Mouse (Mus musculus): Measurements from ENCODE around the gene Odf3l2. TPM values are rescaled to one million over a fixed set of nuclear protein-coding genes. Genes with fewer than 3 reads are reported as not detected.
A peak's percentile ranks its signal among the peaks of the same experiment; 100 is the strongest.

Gene Odf3l2
- polyA plus RNA-seq, 1 experiment from 2014 or later = not detected

DNA sequence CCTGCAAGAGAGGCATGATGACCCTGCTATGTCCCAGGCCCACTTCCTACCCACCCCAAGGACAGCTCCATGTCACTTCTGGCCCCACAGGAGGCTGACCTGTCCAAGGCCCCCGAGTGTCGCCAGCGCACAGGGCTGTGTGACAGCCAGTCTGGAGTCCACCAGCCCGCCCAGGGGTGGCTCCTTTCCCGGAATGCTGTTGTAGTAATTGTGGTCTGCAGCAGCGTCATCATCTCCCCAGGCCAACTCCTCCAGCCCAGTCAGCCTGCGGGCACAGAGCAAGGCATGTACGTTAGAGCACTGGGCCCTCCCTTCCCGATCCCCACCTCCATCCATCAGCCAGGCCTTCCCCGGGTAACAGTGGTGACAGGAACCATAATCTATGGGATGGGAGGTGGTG is 19.4 kb downstream of the Odf3l2 start:
- H3K27me3 ChIP-seq (ENCODE audit: control insufficient read depth, insufficient read depth, low read length) = no peaks in the 10 kb centered on the region
- no peak overlapping the region for H3K27ac ChIP-seq (replicated peaks; ENCODE audit: low read depth, low read length)
- no peaks in the 10 kb centered on the region for H3K36me3 ChIP-seq (ENCODE audit: control insufficient read depth, insufficient read depth, low read length)
- DNase-seq (ENCODE audit: low spot score) (no peak), ATAC-seq (ENCODE audit: insufficient number of reproducible peaks, low FRiP score, low TSS enrichment, low read depth) (no peak)
- no peak overlapping the region for H3K9ac ChIP-seq (ENCODE audit: low read length)
- no peak overlapping the region for H3K4me3 ChIP-seq (ENCODE audit: low read depth, low read length)
- 84% methylated on average over 10 of the region's 10 CpGs for WGBS
- no peaks in the 10 kb centered on the region for H3K4me1 ChIP-seq (ENCODE audit: control insufficient read depth, insufficient read depth, low read length)
- H3K4me2 ChIP-seq (ENCODE audit: low read depth, severe bottlenecking) = no peak overlapping the region
- no peaks in the 10 kb centered on the region for H3K9me3 ChIP-seq (ENCODE audit: control insufficient read depth, low read length)

DNA sequence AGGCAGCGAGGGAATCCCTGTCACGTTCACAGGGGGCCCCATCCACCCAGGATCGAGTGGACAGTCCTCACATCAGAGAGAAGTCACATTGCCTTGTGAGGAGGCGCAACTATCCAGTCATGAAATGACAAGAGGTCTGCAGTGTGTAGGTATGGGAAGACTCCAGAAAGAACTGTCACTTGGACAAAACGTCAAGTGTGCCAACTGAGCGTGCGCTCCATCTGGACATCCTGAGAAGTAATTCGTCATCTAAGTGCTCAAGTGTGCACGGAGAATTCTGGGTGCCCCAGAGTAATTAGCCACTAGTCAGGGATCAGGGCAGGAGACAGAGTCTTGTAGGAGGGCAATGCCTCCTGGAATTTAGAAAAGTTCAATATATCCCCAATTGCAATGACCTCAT is 20.1 kb downstream of the Odf3l2 start:
- 80% methylated on average over 9 of the region's 9 CpGs for WGBS
- Histone ChIP-seq H3K4me3 (ENCODE audit: low read depth, low read length) (no peak overlapping the region), H3K9ac (ENCODE audit: low read length) (no peak overlapping the region)

DNA sequence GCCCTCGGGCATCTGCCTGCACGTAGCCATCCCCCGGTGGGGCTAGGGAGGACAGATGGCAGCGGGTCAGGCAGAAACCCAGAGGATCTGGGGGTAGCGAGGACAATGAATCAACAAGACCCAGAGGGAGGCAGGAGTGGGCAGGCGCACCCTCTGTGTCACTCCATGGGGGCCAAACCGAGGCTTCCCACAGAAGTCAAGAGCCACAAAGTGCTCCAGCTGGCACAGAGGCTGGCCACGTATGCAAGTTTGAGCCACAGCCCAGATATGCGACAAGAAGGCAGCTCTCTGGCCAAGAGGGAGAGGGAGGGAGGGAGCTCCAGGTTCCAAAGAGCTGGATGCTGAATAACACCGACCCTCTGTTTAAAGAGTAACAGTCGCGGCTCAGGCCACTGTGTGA is 21.6 kb downstream of the Odf3l2 start:
- Histone ChIP-seq H3K4me1 (ENCODE audit: control insufficient read depth, insufficient read depth, low read length) (no peaks in the 10 kb centered on the region), H3K9me3 (ENCODE audit: control insufficient read depth, low read length) (no peaks in the 10 kb centered on the region), H3K27me3 (ENCODE audit: control insufficient read depth, insufficient read depth, low read length) (no peaks in the 10 kb centered on the region), H3K27ac (replicated peaks; ENCODE audit: low read depth, low read length) (no peak overlapping the region), H3K4me2 (ENCODE audit: low read depth, severe bottlenecking) (no peak overlapping the region), H3K4me3 (ENCODE audit: low read depth, low read length) (no peak overlapping the region), H3K9ac (ENCODE audit: low read length) (no peak overlapping the region), H3K36me3 (ENCODE audit: control insufficient read depth, insufficient read depth, low read length) (no peaks in the 10 kb centered on the region)
- DNase-seq (ENCODE audit: low spot score) (no peak), ATAC-seq (ENCODE audit: insufficient number of reproducible peaks, low FRiP score, low TSS enrichment, low read depth) (no peak)
- 77% methylated on average over 12 of the region's 12 CpGs for WGBS

More for the DNA sequence above, 20.1 kb downstream of the Odf3l2 start:
- no peaks in the 10 kb centered on the region for H3K27me3 ChIP-seq (ENCODE audit: control insufficient read depth, insufficient read depth, low read length)
- H3K4me2 ChIP-seq (ENCODE audit: low read depth, severe bottlenecking) = no peak overlapping the region
- DNase-seq (ENCODE audit: low spot score) = no peak
- no peaks in the 10 kb centered on the region for H3K36me3 ChIP-seq (ENCODE audit: control insufficient read depth, insufficient read depth, low read length)
- H3K9me3 ChIP-seq (ENCODE audit: control insufficient read depth, low read length) = no peaks in the 10 kb centered on the region
- no peaks in the 10 kb centered on the region for H3K4me1 ChIP-seq (ENCODE audit: control insufficient read depth, insufficient read depth, low read length)
- no peak overlapping the region for H3K27ac ChIP-seq (replicated peaks; ENCODE audit: low read depth, low read length)
- ATAC-seq (ENCODE audit: insufficient number of reproducible peaks, low FRiP score, low TSS enrichment, low read depth) = no peak

DNA sequence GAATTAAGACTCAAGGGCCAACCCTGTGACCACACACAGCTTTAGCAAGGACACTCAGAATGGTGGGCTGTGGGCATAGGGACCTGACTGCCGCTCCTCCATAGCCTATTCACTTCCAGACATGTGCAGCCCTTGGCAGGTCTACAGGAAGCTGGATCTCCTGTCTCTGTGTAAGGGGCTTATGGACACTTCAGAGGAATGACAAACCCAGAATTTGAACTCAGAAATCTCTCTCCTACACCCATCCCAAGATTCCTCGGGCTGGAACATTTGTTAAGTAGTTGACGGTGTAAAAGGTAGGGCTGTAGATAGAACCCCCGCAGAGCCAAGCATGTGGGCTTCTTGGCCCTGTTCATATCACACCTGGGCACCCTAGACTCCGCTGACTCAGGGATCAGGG is 29.2 kb downstream of the Odf3l2 start:
- Histone ChIP-seq H3K27ac (replicated peaks; ENCODE audit: low read depth, low read length) (no peak overlapping the region), H3K4me3 (ENCODE audit: low read depth, low read length) (no peak overlapping the region), H3K4me1 (ENCODE audit: control insufficient read depth, insufficient read depth, low read length) (peaks cover 19% of the 10 kb centered on the region; the same call in 1 of the 2 replicates), H3K9me3 (ENCODE audit: control insufficient read depth, low read length) (no peaks in the 10 kb centered on the region), H3K4me2 (ENCODE audit: low read depth, severe bottlenecking) (no peak overlapping the region), H3K27me3 (ENCODE audit: control insufficient read depth, insufficient read depth, low read length) (peaks cover 25% of the 10 kb centered on the region), H3K36me3 (ENCODE audit: control insufficient read depth, insufficient read depth, low read length) (no peaks in the 10 kb centered on the region), H3K9ac (ENCODE audit: low read length) (no peak overlapping the region)
- DNase-seq (ENCODE audit: low spot score) = no peak
- no peak for ATAC-seq (ENCODE audit: insufficient number of reproducible peaks, low FRiP score, low TSS enrichment, low read depth)
- 88% methylated on average over 5 of the region's 5 CpGs for WGBS

DNA sequence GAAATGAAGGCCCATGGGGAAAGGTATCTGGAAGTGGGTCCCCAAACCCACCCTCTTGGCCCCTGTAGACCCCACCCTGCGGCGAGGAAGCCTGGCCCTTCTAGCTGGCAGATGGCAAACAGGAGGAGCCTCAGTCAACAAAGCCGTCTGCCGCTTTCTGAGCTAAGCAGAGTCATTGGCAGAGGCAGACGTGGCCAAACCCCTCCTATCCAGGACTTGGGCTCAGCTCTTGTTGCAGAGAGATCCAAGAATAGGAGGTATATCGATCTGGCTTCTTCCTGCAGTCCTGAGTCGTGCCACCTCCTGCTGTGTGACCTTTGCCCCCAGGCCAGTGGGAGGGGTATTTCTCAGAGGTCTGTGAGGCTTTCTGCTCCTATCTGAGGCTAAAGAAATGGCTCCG is 29.7 kb downstream of the Odf3l2 start:
- no peak overlapping the region for H3K4me2 ChIP-seq (ENCODE audit: low read depth, severe bottlenecking)
- H3K9me3 ChIP-seq (ENCODE audit: control insufficient read depth, low read length) = no peaks in the 10 kb centered on the region
- no peak overlapping the region for H3K9ac ChIP-seq (ENCODE audit: low read length)
- no peak for ATAC-seq (ENCODE audit: insufficient number of reproducible peaks, low FRiP score, low TSS enrichment, low read depth)
- 13% methylated on average over 8 of the region's 8 CpGs for WGBS
- peaks cover 25% of the 10 kb centered on the region for H3K27me3 ChIP-seq (ENCODE audit: control insufficient read depth, insufficient read depth, low read length)
- H3K36me3 ChIP-seq (ENCODE audit: control insufficient read depth, insufficient read depth, low read length) = no peaks in the 10 kb centered on the region
- peaks cover 19% of the 10 kb centered on the region; the same call in 1 of the 2 replicates for H3K4me1 ChIP-seq (ENCODE audit: control insufficient read depth, insufficient read depth, low read length)
- H3K27ac ChIP-seq (replicated peaks; ENCODE audit: low read depth, low read length) = no peak overlapping the region
- DNase-seq (ENCODE audit: low spot score) = no peak
- H3K4me3 ChIP-seq (ENCODE audit: low read depth, low read length) = no peak overlapping the region

DNA sequence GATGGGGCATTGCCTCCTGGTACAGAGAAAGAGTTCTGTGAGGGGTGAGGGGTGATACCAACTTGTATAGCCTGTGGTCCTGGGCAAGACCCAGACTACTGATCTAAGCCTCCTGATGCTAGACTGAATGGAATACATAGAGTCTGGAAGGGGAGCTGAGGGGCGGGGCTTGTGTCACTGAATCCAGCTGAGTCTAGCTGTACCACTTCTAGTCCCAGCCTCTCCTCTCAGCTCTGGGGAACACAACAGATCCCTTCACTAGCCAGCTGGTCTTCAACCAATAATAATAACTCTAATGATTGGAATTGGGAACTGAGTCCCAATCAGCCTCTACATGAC is 31.3 kb downstream of the Odf3l2 start:
- peaks cover 25% of the 10 kb centered on the region for H3K27me3 ChIP-seq (ENCODE audit: control insufficient read depth, insufficient read depth, low read length)
- H3K4me2 ChIP-seq (ENCODE audit: low read depth, severe bottlenecking) = peak overlapping the region; percentile 93
- no peak overlapping the region for H3K9ac ChIP-seq (ENCODE audit: low read length)
- DNase-seq (ENCODE audit: low spot score) = no peak
- WGBS = 77% methylated on average over 1 of the region's 1 CpGs
- H3K27ac ChIP-seq (replicated peaks; ENCODE audit: low read depth, low read length) = no peak overlapping the region
- H3K4me1 ChIP-seq (ENCODE audit: control insufficient read depth, insufficient read depth, low read length) = peaks cover 19% of the 10 kb centered on the region; the same call in 1 of the 2 replicates
- peak overlapping the region; percentile 54 for H3K4me3 ChIP-seq (ENCODE audit: low read depth, low read length)
- H3K9me3 ChIP-seq (ENCODE audit: control insufficient read depth, low read length) = no peaks in the 10 kb centered on the region
- peak; percentile 38 for ATAC-seq (ENCODE audit: insufficient number of reproducible peaks, low FRiP score, low TSS enrichment, low read depth)
- H3K36me3 ChIP-seq (ENCODE audit: control insufficient read depth, insufficient read depth, low read length) = no peaks in the 10 kb centered on the region

DNA sequence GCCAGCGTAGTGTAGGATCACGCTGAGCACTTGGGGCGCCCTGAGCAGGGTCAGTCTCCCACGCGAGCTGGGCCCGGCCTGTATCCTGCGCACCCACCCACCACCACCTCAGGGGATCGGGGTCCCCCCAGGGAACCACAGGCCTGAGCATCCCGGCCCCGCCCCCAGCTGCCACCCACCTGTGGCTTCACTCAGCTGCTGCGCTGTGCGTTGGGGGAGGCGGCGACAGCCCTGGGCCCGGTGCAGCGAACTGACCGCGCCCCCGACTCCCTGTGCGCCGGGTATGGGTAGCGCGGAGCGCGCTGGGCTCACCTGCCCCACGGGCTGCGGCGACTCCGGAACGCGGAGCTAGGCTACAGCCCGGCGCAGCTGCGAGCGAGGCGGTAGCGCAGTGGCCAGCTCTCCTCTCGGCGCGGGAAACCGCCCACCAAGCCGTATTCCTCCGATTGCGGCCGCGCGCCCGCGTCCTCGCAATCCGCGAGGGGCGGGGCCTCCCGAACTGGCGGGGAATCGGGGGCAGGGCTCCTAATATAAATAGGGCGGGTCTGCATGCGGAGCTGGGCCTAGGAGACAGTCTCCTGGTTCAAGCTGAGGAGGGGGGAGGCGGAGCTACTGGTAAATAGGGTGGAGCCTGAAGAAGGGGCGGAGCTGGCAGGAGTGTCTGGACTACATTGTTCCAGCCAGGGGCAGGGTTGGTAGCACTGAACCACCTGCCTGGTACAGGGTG is 31.8 kb downstream of the Odf3l2 start, which contains the start of gene C2cd4c:
Gene C2cd4c, minus strand, starts transcription at position 448 of the 727 bp plus-strand sequence.
- peaks cover 25% of the 10 kb centered on the region for H3K27me3 ChIP-seq (ENCODE audit: control insufficient read depth, insufficient read depth, low read length)
- no peaks in the 10 kb centered on the region for H3K36me3 ChIP-seq (ENCODE audit: control insufficient read depth, insufficient read depth, low read length)
- no peaks in the 10 kb centered on the region for H3K9me3 ChIP-seq (ENCODE audit: control insufficient read depth, low read length)
- peaks cover 19% of the 10 kb centered on the region; the same call in 1 of the 2 replicates for H3K4me1 ChIP-seq (ENCODE audit: control insufficient read depth, insufficient read depth, low read length)
- peak; percentile 80 for ATAC-seq (ENCODE audit: insufficient number of reproducible peaks, low FRiP score, low TSS enrichment, low read depth)
- peak within 1 kb of the TSS; percentile 52 for H3K9ac ChIP-seq (ENCODE audit: low read length)
- DNase-seq (ENCODE audit: low spot score) = peak; percentile 80
- H3K27ac ChIP-seq (replicated peaks; ENCODE audit: low read depth, low read length) = no peak within 1 kb of the TSS
- peak within 1 kb of the TSS; percentile 93 for H3K4me2 ChIP-seq (ENCODE audit: low read depth, severe bottlenecking)
- peak within 1 kb of the TSS; percentile 54 for H3K4me3 ChIP-seq (ENCODE audit: low read depth, low read length)
- WGBS = under 1% methylated on average over 53 of the region's 60 CpGs

DNA sequence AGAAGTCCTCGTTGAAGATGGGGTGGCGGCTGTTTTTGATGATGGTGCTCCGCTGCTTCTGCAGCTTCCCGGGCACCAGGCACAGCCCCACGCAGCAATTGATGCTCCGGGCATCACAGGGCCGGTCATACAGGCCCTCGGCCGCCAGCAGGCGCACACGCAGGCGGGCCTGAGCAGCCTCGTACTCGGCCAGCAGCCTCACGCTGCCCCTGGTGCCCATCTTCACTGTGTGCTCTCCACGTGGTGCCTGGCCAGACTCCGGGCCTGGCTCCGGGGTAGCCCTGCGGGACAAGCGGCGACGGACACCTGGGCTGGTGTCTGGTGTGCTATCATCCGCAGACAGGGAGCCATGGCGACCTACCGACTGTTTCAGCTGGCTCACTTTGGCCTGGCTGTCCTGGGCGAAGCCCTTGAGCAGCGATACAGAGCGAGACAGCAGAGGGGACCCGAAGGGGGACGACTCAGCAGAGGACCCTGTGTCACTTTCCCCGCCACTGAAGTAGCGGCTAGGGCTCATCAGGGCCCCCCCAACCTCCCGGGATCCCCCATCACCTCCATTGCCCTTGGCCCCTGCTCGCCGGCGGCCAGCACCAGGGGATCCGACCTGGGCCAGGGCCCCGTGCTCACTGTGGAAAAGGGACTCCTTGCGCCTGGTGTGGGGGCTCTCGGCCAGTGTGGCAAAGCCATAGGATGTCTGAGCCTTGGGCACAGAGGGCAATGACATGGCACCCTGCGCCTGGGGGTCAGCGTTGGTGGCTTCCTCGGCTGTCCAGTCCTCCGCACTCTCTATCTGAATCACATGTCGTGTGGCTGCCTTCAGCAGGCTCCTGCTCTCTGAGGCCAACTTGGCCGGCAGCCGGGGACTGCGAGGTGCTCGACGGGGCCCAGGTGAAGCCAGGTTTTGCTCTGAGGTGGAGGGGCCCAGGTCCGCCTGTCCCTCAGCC is 33.1 kb downstream of the Odf3l2 start:
- Histone ChIP-seq H3K4me3 (ENCODE audit: low read depth, low read length) (peak overlapping the region; percentile 10; the same call in 1 of the 2 replicates), H3K4me2 (ENCODE audit: low read depth, severe bottlenecking) (peak overlapping the region; percentile 34; the same call in 1 of the 2 replicates), H3K27ac (replicated peaks; ENCODE audit: low read depth, low read length) (no peak overlapping the region), H3K27me3 (ENCODE audit: control insufficient read depth, insufficient read depth, low read length) (peaks cover 25% of the 10 kb centered on the region), H3K4me1 (ENCODE audit: control insufficient read depth, insufficient read depth, low read length) (peaks cover 19% of the 10 kb centered on the region; the same call in 1 of the 2 replicates), H3K9me3 (ENCODE audit: control insufficient read depth, low read length) (no peaks in the 10 kb centered on the region), H3K36me3 (ENCODE audit: control insufficient read depth, insufficient read depth, low read length) (no peaks in the 10 kb centered on the region), H3K9ac (ENCODE audit: low read length) (0 out of 2 replicates have a peak overlapping the region, but pooled peaks have one; percentile 7)
- 12% methylated on average over 50 of the region's 51 CpGs for whole genome bisulfite sequencing
- ATAC-seq (ENCODE audit: insufficient number of reproducible peaks, low FRiP score, low TSS enrichment, low read depth) (no peak), DNase-seq (ENCODE audit: low spot score) (peak; percentile 55)
